13 mouse cellular contexts compared by ENCODE assay signal in the genomic region with DNA sequence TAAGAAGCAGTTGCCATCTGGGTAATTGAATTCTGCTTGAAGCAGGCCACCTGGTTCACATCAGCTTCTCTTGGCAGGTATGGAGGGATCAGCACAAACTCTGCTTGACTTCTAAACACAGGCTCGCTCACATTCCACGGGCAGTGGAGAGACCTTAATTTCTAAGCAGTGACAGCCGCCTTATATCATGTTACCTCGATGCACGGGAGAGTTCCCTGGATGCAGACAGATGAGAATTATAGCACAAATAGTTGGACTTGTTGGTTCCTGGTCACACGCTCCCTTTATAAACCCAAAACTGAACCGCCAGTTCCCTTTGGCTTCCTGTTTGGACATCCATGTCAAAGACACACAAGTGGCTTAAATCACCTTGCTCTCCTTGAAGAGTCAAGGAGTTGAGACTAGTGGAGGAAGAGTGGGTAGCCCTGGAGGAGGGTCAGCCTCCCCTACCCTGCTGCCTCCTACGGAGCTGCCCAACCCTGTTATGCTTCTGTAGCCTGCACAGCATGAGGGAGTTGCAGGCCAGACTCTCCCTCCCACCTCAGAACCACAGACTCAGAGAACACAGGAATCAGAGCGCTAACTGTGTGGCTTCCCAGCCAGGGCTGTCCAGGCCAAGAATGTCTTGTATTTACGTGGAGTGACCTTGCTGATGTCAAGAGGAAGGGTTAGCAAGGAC. TPM values are rescaled to one million over a fixed set of nuclear protein-coding genes. Genes with fewer than 3 reads are reported as not detected.
DNase-seq lines count a peak whose midpoint lies in the region; ATAC-seq and TF ChIP-seq lines count a peak whose summit lies in the region.
"Had no signal": no experiment of that assay in that cellular context is flagged by ENCODE, and none has a peak within 500 bp of the region (broad histone marks: within the 10 kb centered on the region; RNA-seq: fewer than 3 reads in every experiment).

No protein-coding gene starts in this region.

- peaks cover 17% of the 10 kb centered on the region for H3K4me1 ChIP-seq in hindbrain, embryonic 12.5 days
- no peaks in the 10 kb centered on the region for H3K4me1 ChIP-seq in hindbrain, postnatal 0 days (ENCODE audit: insufficient read depth, low read length)
- H3K4me1 ChIP-seq in embryonic facial prominence, embryonic 15.5 days = peaks cover 17% of the 10 kb centered on the region
- H3K4me1 ChIP-seq in limb, embryonic 11.5 days (ENCODE audit: control insufficient read depth, insufficient read depth, low read length) = peaks cover 13% of the 10 kb centered on the region
- H3K4me1 ChIP-seq in lung, postnatal 0 days (ENCODE audit: insufficient read depth, low read depth, low read length) = peaks cover 4% of the 10 kb centered on the region; the same call in 1 of the 2 replicates

- H3K27ac ChIP-seq in hindbrain, embryonic 12.5 days = peak overlapping the region; percentile 17; the same call in 1 of the 2 replicates
- no peak overlapping the region for H3K27ac ChIP-seq in hindbrain, postnatal 0 days
- H3K27ac ChIP-seq in embryonic facial prominence, embryonic 15.5 days (replicated peaks) = peak overlapping the region; percentile 52
- peak overlapping the region; percentile 1; the same call in 1 of the 2 replicates for H3K27ac ChIP-seq in limb, embryonic 11.5 days (replicated peaks; ENCODE audit: low read depth, low read length)
- H3K27ac ChIP-seq in lung, postnatal 0 days (ENCODE audit: low read length) = no peak overlapping the region
- H3K27ac ChIP-seq: heart, embryonic 15.5 days had no signal

- no peak for ATAC-seq in hindbrain, embryonic 12.5 days (ENCODE audit: low FRiP score)
- ATAC-seq in hindbrain, postnatal 0 days = no peak
- ATAC-seq in embryonic facial prominence, embryonic 15.5 days (ENCODE audit: insufficient number of reproducible peaks, low FRiP score, low TSS enrichment, low read depth) = peak; percentile 74
- ATAC-seq in limb, embryonic 11.5 days (ENCODE audit: insufficient number of reproducible peaks, low FRiP score, low TSS enrichment, low read depth) = peak; percentile 83
- ATAC-seq in lung, postnatal 0 days = no peak
- ATAC-seq: midbrain, embryonic 16.5 days had no signal

- H3K36me3 ChIP-seq in hindbrain, embryonic 12.5 days = no peaks in the 10 kb centered on the region
- H3K36me3 ChIP-seq in hindbrain, postnatal 0 days (ENCODE audit: insufficient read depth, low read length) = no peaks in the 10 kb centered on the region
- no peaks in the 10 kb centered on the region for H3K36me3 ChIP-seq in embryonic facial prominence, embryonic 15.5 days
- H3K36me3 ChIP-seq in limb, embryonic 11.5 days (ENCODE audit: control insufficient read depth, insufficient read depth, low read length) = no peaks in the 10 kb centered on the region
- H3K36me3 ChIP-seq in lung, postnatal 0 days (ENCODE audit: insufficient read depth, low read length) = no peaks in the 10 kb centered on the region
- H3K36me3 ChIP-seq: heart, embryonic 15.5 days had no signal

- no peak for TF ChIP-seq CTCF in hindbrain, postnatal 0 days (IDR thresholded peaks at IDR 0.05; ENCODE audit: low read depth)
- TF ChIP-seq CTCF in lung, postnatal 0 days (IDR thresholded peaks at IDR 0.05) = no peak

- no peaks in the 10 kb centered on the region for H3K27me3 ChIP-seq in hindbrain, embryonic 12.5 days
- no peaks in the 10 kb centered on the region for H3K27me3 ChIP-seq in hindbrain, postnatal 0 days (ENCODE audit: insufficient read depth, low read length)
- no peaks in the 10 kb centered on the region for H3K27me3 ChIP-seq in embryonic facial prominence, embryonic 15.5 days
- H3K27me3 ChIP-seq in limb, embryonic 11.5 days (ENCODE audit: control insufficient read depth, insufficient read depth, low read length) = no peaks in the 10 kb centered on the region
- H3K27me3 ChIP-seq in lung, postnatal 0 days (replicated peaks; ENCODE audit: insufficient read depth, low read length) = no peaks in the 10 kb centered on the region
- H3K27me3 ChIP-seq: heart, embryonic 15.5 days had no signal

- H3K9ac ChIP-seq in hindbrain, embryonic 12.5 days = no peak overlapping the region
- H3K9ac ChIP-seq in hindbrain, postnatal 0 days (replicated peaks; ENCODE audit: low read length) = no peak overlapping the region
- H3K9ac ChIP-seq in embryonic facial prominence, embryonic 15.5 days = no peak overlapping the region
- H3K9ac ChIP-seq in limb, embryonic 11.5 days (ENCODE audit: low read length) = no peak overlapping the region
- H3K9ac ChIP-seq in lung, postnatal 0 days (replicated peaks; ENCODE audit: low read depth) = no peak overlapping the region
- H3K9ac ChIP-seq: heart, embryonic 15.5 days had no signal

- no peaks in the 10 kb centered on the region for H3K9me3 ChIP-seq in hindbrain, embryonic 12.5 days (replicated peaks)
- no peaks in the 10 kb centered on the region for H3K9me3 ChIP-seq in hindbrain, postnatal 0 days (ENCODE audit: low read length)
- H3K9me3 ChIP-seq in embryonic facial prominence, embryonic 15.5 days (replicated peaks) = no peaks in the 10 kb centered on the region
- H3K9me3 ChIP-seq in limb, embryonic 11.5 days (ENCODE audit: control insufficient read depth, low read length) = no peaks in the 10 kb centered on the region
- no peaks in the 10 kb centered on the region for H3K9me3 ChIP-seq in lung, postnatal 0 days (ENCODE audit: low read length)
- H3K9me3 ChIP-seq: heart, embryonic 15.5 days had no signal

- no peak for DNase-seq in hindbrain, postnatal 0 days (ENCODE audit: low spot score)
- peak; percentile 54 for DNase-seq in embryo, embryonic 11.5 days (ENCODE audit: low read depth, low spot score)
- peak; percentile 78 for DNase-seq in limb, embryonic 11.5 days (ENCODE audit: low spot score)
- DNase-seq in thymus, postnatal 4 days = no peak
- no peak for DNase-seq in lung, postnatal 0 days (ENCODE audit: low spot score)
- no peak for DNase-seq in lung, postnatal 4 days
- DNase-seq: cerebellum, postnatal 14 days; lung, adult 2 months; thymus, postnatal 36 days had no signal

- H3K4me3 ChIP-seq in hindbrain, embryonic 12.5 days = no peak overlapping the region
- H3K4me3 ChIP-seq in hindbrain, postnatal 0 days (ENCODE audit: low read length) = no peak overlapping the region
- H3K4me3 ChIP-seq in embryonic facial prominence, embryonic 15.5 days (replicated peaks) = no peak overlapping the region
- no peak overlapping the region for H3K4me3 ChIP-seq in limb, embryonic 11.5 days (ENCODE audit: low read depth, low read length)
- no peak overlapping the region for H3K4me3 ChIP-seq in lung, postnatal 0 days (ENCODE audit: low read depth, low read length)
- H3K4me3 ChIP-seq: heart, embryonic 15.5 days had no signal

- TF ChIP-seq EP300 in lung, postnatal 0 days (IDR thresholded peaks at IDR 0.05) = no peak

- 53% methylated on average over 10 of the region's 10 CpGs for WGBS in hindbrain, embryonic 12.5 days
- WGBS in hindbrain, postnatal 0 days = 56% methylated on average over 10 of the region's 10 CpGs
- WGBS in embryonic facial prominence, embryonic 15.5 days = 22% methylated on average over 10 of the region's 10 CpGs
- WGBS in limb, embryonic 11.5 days = 21% methylated on average over 10 of the region's 10 CpGs
- 34% methylated on average over 10 of the region's 10 CpGs for WGBS in lung, postnatal 0 days

- H3K4me2 ChIP-seq in hindbrain, embryonic 12.5 days (replicated peaks) = no peak overlapping the region
- H3K4me2 ChIP-seq in hindbrain, postnatal 0 days (ENCODE audit: low read depth, low read length) = no peak overlapping the region
- H3K4me2 ChIP-seq in embryonic facial prominence, embryonic 15.5 days (replicated peaks) = no peak overlapping the region
- H3K4me2 ChIP-seq in limb, embryonic 11.5 days (ENCODE audit: low read depth, severe bottlenecking) = 0 out of 2 replicates have a peak overlapping the region, but pooled peaks have one; percentile 1
- H3K4me2 ChIP-seq in lung, postnatal 0 days (replicated peaks; ENCODE audit: low read depth, low read length) = no peak overlapping the region
- H3K4me2 ChIP-seq: heart, embryonic 15.5 days had no signal

RNA-seq across cellular contexts. Expression of a gene that starts 7.5 kb away (rescaled TPM):
- polyA plus RNA-seq in hindbrain, embryonic 12.5 days (2016; fragmentation: Nextera tagmentation; extraction: Ambion mirVana) = 62.9 and 63.0 TPM in 2 replicates
- 244 and 264 TPM in 2 replicates for total RNA-seq in hindbrain, postnatal 0 days (2014; rRNA removed)
- polyA plus RNA-seq in hindbrain, postnatal 0 days (2015; fragmentation: Nextera tagmentation; extraction: Ambion mirVana) = 66.3 and 66.4 TPM in 2 replicates
- 116 and 123 TPM in 2 replicates for polyA plus RNA-seq in embryonic facial prominence, embryonic 15.5 days (2015; fragmentation: Nextera tagmentation; extraction: Ambion mirVana)
- 106 and 108 TPM in 2 replicates for polyA plus RNA-seq in limb, embryonic 11.5 days (2014; fragmentation: Nextera tagmentation; extraction: Ambion mirVana)
- polyA plus RNA-seq in lung, postnatal 0 days (2015; fragmentation: Nextera tagmentation; extraction: Ambion mirVana) = 123 and 136 TPM in 2 replicates

Comparison
In these comparisons a context has a peak if more than half of its experiments do, and no peak if none do; other contexts are left out.
1. H3K27ac ChIP-seq: peak in hindbrain, embryonic 12.5 days (single experiment), embryonic facial prominence, embryonic 15.5 days (single experiment) and limb, embryonic 11.5 days (single experiment); none in hindbrain, postnatal 0 days (single experiment) and lung, postnatal 0 days (single experiment).
2. ATAC-seq: peak in embryonic facial prominence, embryonic 15.5 days (single experiment) and limb, embryonic 11.5 days (single experiment); none in hindbrain, embryonic 12.5 days (single experiment), hindbrain, postnatal 0 days (single experiment) and lung, postnatal 0 days (single experiment).
3. DNase-seq: peak in embryo, embryonic 11.5 days (single experiment) and limb, embryonic 11.5 days (single experiment); none in hindbrain, postnatal 0 days (single experiment), thymus, postnatal 4 days (single experiment), lung, postnatal 0 days (single experiment) and lung, postnatal 4 days (0 of 2).